Mouse (Mus musculus): ENCODE results near the gene Asb2. TPM values are rescaled to one million over a fixed set of nuclear protein-coding genes. Genes with fewer than 3 reads are reported as not detected.
A peak's percentile ranks its signal among the peaks of the same experiment; 100 is the strongest.

Gene Asb2
- polyA plus RNA-seq, 1 experiment from 2014 or later = 0.90 TPM

- Histone ChIP-seq H3K4me3 (ENCODE audit: low read depth, low read length) (peak within 1 kb of the TSS; percentile 66), H3K4me1 (ENCODE audit: control insufficient read depth, insufficient read depth, low read length) (peaks cover 5% of the 10 kb centered on the region; the same call in 1 of the 2 replicates), H3K36me3 (ENCODE audit: control insufficient read depth, insufficient read depth, low read length) (no peaks in the 10 kb centered on the region), H3K4me2 (ENCODE audit: low read depth, low read length) (peak within 1 kb of the TSS; percentile 78), H3K9me3 (ENCODE audit: control insufficient read depth, low read length) (no peaks in the 10 kb centered on the region), H3K27me3 (ENCODE audit: control insufficient read depth, insufficient read depth, low read length) (no peaks in the 10 kb centered on the region), H3K27ac (ENCODE audit: low read depth, low read length) (peak within 1 kb of the TSS; percentile 30; the same call in 1 of the 2 replicates), H3K9ac (replicated peaks; ENCODE audit: low read depth, low read length) (peak within 1 kb of the TSS; percentile 84)
- peak; percentile 99 for ATAC-seq (ENCODE audit: low read depth)
- under 1% methylated on average over 58 of the region's 58 CpGs for WGBS
Measured at GRCm38 (mm10) chr12:103388505-103389347, 32.9 kb upstream of the Asb2 start, which contains the start of gene Otub2. TSS of gene Otub2 (plus strand) at chr12:103388682.

GRCm38 (mm10) chr12:103380226-103380625, 24.4 kb upstream of the Asb2 start:
- Histone ChIP-seq H3K9ac (replicated peaks; ENCODE audit: low read depth, low read length) (no peak overlapping the region), H3K27me3 (ENCODE audit: control insufficient read depth, insufficient read depth, low read length) (no peaks in the 10 kb centered on the region), H3K36me3 (ENCODE audit: control insufficient read depth, insufficient read depth, low read length) (no peaks in the 10 kb centered on the region), H3K4me3 (ENCODE audit: low read depth, low read length) (no peak overlapping the region), H3K27ac (ENCODE audit: low read depth, low read length) (no peak overlapping the region), H3K9me3 (ENCODE audit: control insufficient read depth, low read length) (no peaks in the 10 kb centered on the region), H3K4me2 (ENCODE audit: low read depth, low read length) (no peak overlapping the region), H3K4me1 (ENCODE audit: control insufficient read depth, insufficient read depth, low read length) (no peaks in the 10 kb centered on the region)
- 87% methylated on average over 4 of the region's 4 CpGs for WGBS
- ATAC-seq (ENCODE audit: low read depth) = no peak

- no peaks in the 10 kb centered on the region for H3K36me3 ChIP-seq (ENCODE audit: control insufficient read depth, insufficient read depth, low read length)
- H3K27me3 ChIP-seq (ENCODE audit: control insufficient read depth, insufficient read depth, low read length) = no peaks in the 10 kb centered on the region
- H3K4me2 ChIP-seq (ENCODE audit: low read depth, low read length) = no peak overlapping the region
- H3K27ac ChIP-seq (ENCODE audit: low read depth, low read length) = no peak overlapping the region
- WGBS = 72% methylated on average over 2 of the region's 4 CpGs
- no peaks in the 10 kb centered on the region for H3K4me1 ChIP-seq (ENCODE audit: control insufficient read depth, insufficient read depth, low read length)
- H3K4me3 ChIP-seq (ENCODE audit: low read depth, low read length) = no peak overlapping the region
- peak; percentile 31; the same call in 1 of the 2 replicates for ATAC-seq (ENCODE audit: low read depth)
- no peaks in the 10 kb centered on the region for H3K9me3 ChIP-seq (ENCODE audit: control insufficient read depth, low read length)
- H3K9ac ChIP-seq (replicated peaks; ENCODE audit: low read depth, low read length) = no peak overlapping the region
Measured at GRCm38 (mm10) chr12:103376774-103377173, 21.0 kb upstream of the Asb2 start.

GRCm38 (mm10) chr12:103376124-103376523, 20.3 kb upstream of the Asb2 start:
- ATAC-seq (ENCODE audit: low read depth) = peak; percentile 35; the same call in 1 of the 2 replicates
- 64% methylated on average over 5 of the region's 5 CpGs for WGBS

GRCm38 (mm10) chr12:103373530-103374236, 17.9 kb upstream of the Asb2 start:
- WGBS = 85% methylated on average over 8 of the region's 8 CpGs
- Histone ChIP-seq H3K4me1 (ENCODE audit: control insufficient read depth, insufficient read depth, low read length) (no peaks in the 10 kb centered on the region), H3K4me2 (ENCODE audit: low read depth, low read length) (no peak overlapping the region), H3K36me3 (ENCODE audit: control insufficient read depth, insufficient read depth, low read length) (no peaks in the 10 kb centered on the region), H3K27ac (ENCODE audit: low read depth, low read length) (no peak overlapping the region), H3K27me3 (ENCODE audit: control insufficient read depth, insufficient read depth, low read length) (no peaks in the 10 kb centered on the region), H3K9me3 (ENCODE audit: control insufficient read depth, low read length) (no peaks in the 10 kb centered on the region), H3K9ac (replicated peaks; ENCODE audit: low read depth, low read length) (no peak overlapping the region), H3K4me3 (ENCODE audit: low read depth, low read length) (no peak overlapping the region)
- ATAC-seq (ENCODE audit: low read depth) = no peak

More at GRCm38 (mm10) chr12:103376124-103376523, 20.3 kb upstream of the Asb2 start:
- Histone ChIP-seq H3K27ac (ENCODE audit: low read depth, low read length) (no peak overlapping the region), H3K4me3 (ENCODE audit: low read depth, low read length) (no peak overlapping the region), H3K9ac (replicated peaks; ENCODE audit: low read depth, low read length) (no peak overlapping the region), H3K4me1 (ENCODE audit: control insufficient read depth, insufficient read depth, low read length) (no peaks in the 10 kb centered on the region), H3K27me3 (ENCODE audit: control insufficient read depth, insufficient read depth, low read length) (no peaks in the 10 kb centered on the region), H3K4me2 (ENCODE audit: low read depth, low read length) (no peak overlapping the region), H3K9me3 (ENCODE audit: control insufficient read depth, low read length) (no peaks in the 10 kb centered on the region), H3K36me3 (ENCODE audit: control insufficient read depth, insufficient read depth, low read length) (no peaks in the 10 kb centered on the region)

GRCm38 (mm10) chr12:103371711-103372110, 15.9 kb upstream of the Asb2 start:
- H3K9me3 ChIP-seq (ENCODE audit: control insufficient read depth, low read length) = no peaks in the 10 kb centered on the region
- no peak overlapping the region for H3K4me3 ChIP-seq (ENCODE audit: low read depth, low read length)
- no peaks in the 10 kb centered on the region for H3K27me3 ChIP-seq (ENCODE audit: control insufficient read depth, insufficient read depth, low read length)
- H3K9ac ChIP-seq (replicated peaks; ENCODE audit: low read depth, low read length) = no peak overlapping the region
- H3K36me3 ChIP-seq (ENCODE audit: control insufficient read depth, insufficient read depth, low read length) = no peaks in the 10 kb centered on the region
- WGBS = 35% methylated on average over 6 of the region's 6 CpGs
- H3K4me2 ChIP-seq (ENCODE audit: low read depth, low read length) = no peak overlapping the region
- no peak for ATAC-seq (ENCODE audit: low read depth)
- 0 out of 2 replicates have a peak, but pooled peaks cover 2% of the 10 kb centered on the region for H3K4me1 ChIP-seq (ENCODE audit: control insufficient read depth, insufficient read depth, low read length)
- H3K27ac ChIP-seq (ENCODE audit: low read depth, low read length) = no peak overlapping the region

GRCm38 (mm10) chr12:103370861-103371260, 15.1 kb upstream of the Asb2 start:
- H3K4me3 ChIP-seq (ENCODE audit: low read depth, low read length) = no peak overlapping the region
- H3K9ac ChIP-seq (replicated peaks; ENCODE audit: low read depth, low read length) = no peak overlapping the region
- no peaks in the 10 kb centered on the region for H3K27me3 ChIP-seq (ENCODE audit: control insufficient read depth, insufficient read depth, low read length)
- 89% methylated on average over 4 of the region's 4 CpGs for WGBS
- no peak overlapping the region for H3K4me2 ChIP-seq (ENCODE audit: low read depth, low read length)
- H3K36me3 ChIP-seq (ENCODE audit: control insufficient read depth, insufficient read depth, low read length) = no peaks in the 10 kb centered on the region
- no peak overlapping the region for H3K27ac ChIP-seq (ENCODE audit: low read depth, low read length)
- no peaks in the 10 kb centered on the region for H3K9me3 ChIP-seq (ENCODE audit: control insufficient read depth, low read length)
- H3K4me1 ChIP-seq (ENCODE audit: control insufficient read depth, insufficient read depth, low read length) = 0 out of 2 replicates have a peak, but pooled peaks cover 2% of the 10 kb centered on the region
- no peak for ATAC-seq (ENCODE audit: low read depth)

- H3K36me3 ChIP-seq (ENCODE audit: control insufficient read depth, insufficient read depth, low read length) = no peaks in the 10 kb centered on the region
- no peak overlapping the region for H3K27ac ChIP-seq (ENCODE audit: low read depth, low read length)
- no peak overlapping the region for H3K9ac ChIP-seq (replicated peaks; ENCODE audit: low read depth, low read length)
- no peaks in the 10 kb centered on the region for H3K9me3 ChIP-seq (ENCODE audit: control insufficient read depth, low read length)
- H3K27me3 ChIP-seq (ENCODE audit: control insufficient read depth, insufficient read depth, low read length) = no peaks in the 10 kb centered on the region
- H3K4me2 ChIP-seq (ENCODE audit: low read depth, low read length) = no peak overlapping the region
- H3K4me3 ChIP-seq (ENCODE audit: low read depth, low read length) = no peak overlapping the region
- no peak for ATAC-seq (ENCODE audit: low read depth)
- 0 out of 2 replicates have a peak, but pooled peaks cover 2% of the 10 kb centered on the region for H3K4me1 ChIP-seq (ENCODE audit: control insufficient read depth, insufficient read depth, low read length)
- 66% methylated on average over 2 of the region's 2 CpGs for WGBS
Measured at GRCm38 (mm10) chr12:103368777-103369176, 13.0 kb upstream of the Asb2 start.

- 0 out of 2 replicates have a peak, but pooled peaks cover 2% of the 10 kb centered on the region for H3K4me1 ChIP-seq (ENCODE audit: control insufficient read depth, insufficient read depth, low read length)
- no peak overlapping the region for H3K27ac ChIP-seq (ENCODE audit: low read depth, low read length)
- H3K4me2 ChIP-seq (ENCODE audit: low read depth, low read length) = no peak overlapping the region
- H3K9ac ChIP-seq (replicated peaks; ENCODE audit: low read depth, low read length) = no peak overlapping the region
- WGBS = 85% methylated on average over 7 of the region's 7 CpGs
- peak; percentile 32 for ATAC-seq (ENCODE audit: low read depth)
- H3K4me3 ChIP-seq (ENCODE audit: low read depth, low read length) = no peak overlapping the region
- no peaks in the 10 kb centered on the region for H3K9me3 ChIP-seq (ENCODE audit: control insufficient read depth, low read length)
- no peaks in the 10 kb centered on the region for H3K27me3 ChIP-seq (ENCODE audit: control insufficient read depth, insufficient read depth, low read length)
- H3K36me3 ChIP-seq (ENCODE audit: control insufficient read depth, insufficient read depth, low read length) = no peaks in the 10 kb centered on the region
Measured at GRCm38 (mm10) chr12:103368326-103368669, 12.5 kb upstream of the Asb2 start.

Measured in neural tube, embryonic 14.5 days (tissue).